Mouse (Mus musculus): ENCODE measurements around the gene Gcc2.

DNA sequence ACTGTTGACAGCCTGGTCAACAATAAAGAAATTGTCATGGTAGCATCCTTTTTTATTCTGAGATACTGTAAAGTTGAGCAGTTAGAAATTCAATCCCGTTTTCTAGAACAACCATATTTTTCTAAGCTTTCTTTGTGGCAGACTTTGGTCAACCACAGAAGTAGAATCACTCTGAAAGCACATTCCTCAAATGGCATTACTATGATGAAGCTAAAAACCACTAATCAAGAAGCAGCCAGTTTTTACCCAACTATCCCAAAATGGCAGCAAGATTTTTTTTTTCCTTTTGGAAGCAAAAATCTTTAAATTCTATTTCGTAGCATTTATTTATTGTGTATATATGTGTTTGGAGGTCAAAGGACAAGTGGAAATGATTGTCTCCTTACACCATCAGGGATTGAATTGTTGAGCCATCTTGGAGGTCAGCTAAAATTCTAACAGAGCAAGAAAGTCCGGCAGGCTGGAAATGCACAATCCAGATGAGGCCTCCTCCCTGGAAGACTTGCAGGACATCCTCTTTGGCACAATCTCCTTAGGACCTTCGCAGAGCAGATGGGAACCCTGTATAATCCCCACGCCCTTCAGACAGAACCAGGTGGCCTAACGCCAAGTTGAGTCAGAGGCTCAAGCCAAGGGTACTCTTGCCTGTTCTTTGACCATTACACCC is 67.2 kb downstream of the Gcc2 start:
- TF ChIP-seq POLR2A (IDR thresholded peaks at IDR 0.05; ENCODE audit: low read depth, low read length) (no peak), CTCF (IDR thresholded peaks at IDR 0.05; ENCODE audit: extremely low read depth, insufficient read depth, insufficient read length, insufficient replicate concordance) (no peak)
